In the genomic region with DNA sequence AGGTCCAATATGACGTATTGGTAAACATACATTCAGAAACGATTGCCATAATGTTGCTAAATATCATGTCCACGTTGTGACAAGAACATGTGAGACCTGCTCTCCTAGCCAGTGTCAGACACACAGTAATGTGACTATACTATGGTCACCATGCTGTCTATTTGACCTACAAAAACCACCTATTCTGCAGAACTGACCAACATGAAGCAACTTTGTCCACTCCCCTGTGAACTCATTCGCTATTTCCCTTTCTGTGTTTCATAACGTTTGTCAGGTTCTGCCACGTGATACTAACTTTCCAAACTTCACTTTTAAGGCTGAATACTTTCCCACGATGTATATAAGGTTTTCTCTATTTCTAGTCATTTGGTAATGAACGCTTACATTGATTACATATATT, we compare ENCODE assay signal across 9 mouse cellular contexts.
"Had no signal": no experiment of that assay in that cellular context is flagged by ENCODE, and none has a peak within 500 bp of the region (broad histone marks: within the 10 kb centered on the region; RNA-seq: fewer than 3 reads in every experiment).

No protein-coding gene starts in this region.

- DNase-seq: liver, embryonic 13.5 days; lung, adult 2 months; lung, postnatal 14 days; lung, postnatal 4 days; right cerebral cortex, postnatal 14 days; thymus, postnatal 4 days had no signal

- ATAC-seq: lung, postnatal 0 days; midbrain, embryonic 13.5 days; midbrain, embryonic 15.5 days had no signal
